Mouse (Mus musculus) activated CD4-positive, CD25-positive, alpha-beta regulatory T cell, adult 9 weeks (primary cell): ENCODE data around the gene Cd300ld3. TPM values are rescaled to one million over a fixed set of nuclear protein-coding genes. Genes with fewer than 3 reads are reported as not detected.

Experiments
- polyA plus RNA-seq: library from polyadenylated mRNA; unstranded; fragments of 100-300 nt; shearing (Covaris generic); gene quantifications from one replicate; pipeline ENCODE4 v1.2.1, GENCODE M21; 2017

Gene Cd300ld3
- not detected for polyA plus RNA-seq

DNA sequence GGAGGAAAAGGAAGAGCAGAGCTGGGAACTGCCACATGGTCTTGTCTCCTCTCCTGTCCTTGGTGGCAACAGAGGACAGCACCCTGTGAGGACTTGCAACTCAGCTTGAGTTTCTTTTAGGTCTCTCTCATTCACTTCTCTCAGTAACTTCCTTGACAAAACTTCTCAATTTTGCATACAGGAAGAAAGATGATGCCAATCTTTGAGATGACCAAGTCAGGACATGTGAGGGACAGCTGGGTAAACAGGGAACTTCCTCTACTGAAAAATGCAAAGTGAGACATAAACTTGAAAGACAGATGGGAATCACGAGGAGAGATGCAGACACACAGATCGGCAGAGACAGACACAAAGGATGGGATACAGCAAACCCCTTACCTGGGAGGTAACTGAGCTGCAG, at the start of gene Cd300ld3:
TSS of gene Cd300ld3 (minus strand) at position 151 of the 400 bp plus-strand sequence.

DNA sequence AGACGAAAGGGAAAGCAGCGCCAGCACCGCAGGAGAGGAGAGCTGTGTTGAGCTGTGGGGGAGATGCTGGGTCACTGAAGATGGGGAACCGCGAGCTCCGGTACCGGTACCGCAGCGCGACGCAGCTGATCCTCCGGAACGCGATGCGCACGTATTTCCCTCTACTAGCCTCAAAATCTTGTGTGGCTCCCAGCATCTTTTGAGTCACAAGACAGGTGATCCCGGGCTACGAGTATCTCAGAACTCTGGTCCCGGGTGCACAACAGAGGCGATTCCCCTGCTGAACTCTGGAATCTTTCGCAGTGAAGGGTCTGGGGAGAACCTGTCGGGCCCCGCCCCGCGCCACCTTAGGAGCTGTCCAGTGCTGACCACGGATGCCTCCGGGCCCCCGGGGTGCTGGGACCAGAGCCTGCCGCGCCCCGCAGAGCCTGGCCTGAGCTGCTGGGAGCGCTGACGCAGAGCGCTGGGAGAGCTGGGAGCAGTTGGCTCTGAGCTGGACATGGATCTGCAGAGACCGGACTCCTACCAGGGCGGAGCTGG, 43.2 kb upstream of the Cd300ld3 start, which contains the start of gene Rab37:
TSS of gene Rab37 (plus strand) at position 70 of the 540 bp plus-strand sequence.

DNA sequence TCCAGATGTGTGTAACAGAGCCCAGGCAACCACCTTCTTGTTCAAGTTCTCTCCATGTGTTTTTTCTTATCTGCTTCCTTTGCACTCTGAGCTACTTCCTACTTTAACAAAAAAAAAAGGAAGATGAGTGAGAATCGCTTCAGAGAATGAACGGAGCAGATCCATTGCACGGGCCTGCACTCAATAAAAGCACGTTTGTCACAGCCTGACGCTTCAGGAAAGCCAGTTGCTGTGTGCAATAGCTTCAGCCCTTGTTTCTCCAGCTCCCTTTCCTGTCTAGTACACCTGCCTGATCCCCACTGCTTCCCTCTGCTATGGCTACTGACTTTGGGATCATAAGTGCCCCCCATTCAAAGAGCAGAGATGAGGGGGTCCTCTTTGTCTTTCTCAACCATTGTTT, 13.9 kb upstream of the Cd300ld3 start, which contains the start of gene Cd300e:
TSS of gene Cd300e (minus strand) at position 101 of the 400 bp plus-strand sequence.

DNA sequence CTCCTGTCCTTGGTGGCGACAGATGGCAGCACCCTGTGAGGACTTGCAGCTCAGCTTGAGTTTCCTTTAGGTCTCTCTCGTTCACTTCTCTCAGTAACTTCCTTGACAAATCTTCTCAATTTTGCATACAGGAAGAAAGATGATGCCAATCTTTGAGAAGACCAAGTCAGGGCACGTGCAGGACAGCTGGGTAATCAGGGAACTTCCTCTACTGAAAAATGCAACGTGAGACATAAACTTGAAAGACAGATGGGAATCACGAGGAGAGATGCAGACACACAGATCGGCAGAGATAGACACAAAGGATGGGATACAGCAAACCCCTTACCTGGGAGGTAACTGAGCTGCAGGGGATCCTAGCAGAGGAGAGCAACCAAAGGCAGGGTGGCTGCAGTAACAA, 10.5 kb downstream of the Cd300ld3 start, which contains the start of gene Cd300ld5:
TSS of gene Cd300ld5 (minus strand) at position 101 of the 400 bp plus-strand sequence.

DNA sequence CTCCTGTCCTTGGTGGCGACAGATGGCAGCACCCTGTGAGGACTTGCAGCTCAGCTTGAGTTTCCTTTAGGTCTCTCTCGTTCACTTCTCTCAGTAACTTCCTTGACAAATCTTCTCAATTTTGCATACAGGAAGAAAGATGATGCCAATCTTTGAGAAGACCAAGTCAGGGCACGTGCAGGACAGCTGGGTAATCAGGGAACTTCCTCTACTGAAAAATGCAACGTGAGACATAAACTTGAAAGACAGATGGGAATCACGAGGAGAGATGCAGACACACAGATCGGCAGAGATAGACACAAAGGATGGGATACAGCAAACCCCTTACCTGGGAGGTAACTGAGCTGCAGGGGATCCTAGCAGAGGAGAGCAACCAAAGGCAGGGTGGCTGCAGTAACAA, 21.3 kb downstream of the Cd300ld3 start, which contains the start of gene Cd300ld4:
TSS of gene Cd300ld4 (minus strand) at position 101 of the 400 bp plus-strand sequence.

DNA sequence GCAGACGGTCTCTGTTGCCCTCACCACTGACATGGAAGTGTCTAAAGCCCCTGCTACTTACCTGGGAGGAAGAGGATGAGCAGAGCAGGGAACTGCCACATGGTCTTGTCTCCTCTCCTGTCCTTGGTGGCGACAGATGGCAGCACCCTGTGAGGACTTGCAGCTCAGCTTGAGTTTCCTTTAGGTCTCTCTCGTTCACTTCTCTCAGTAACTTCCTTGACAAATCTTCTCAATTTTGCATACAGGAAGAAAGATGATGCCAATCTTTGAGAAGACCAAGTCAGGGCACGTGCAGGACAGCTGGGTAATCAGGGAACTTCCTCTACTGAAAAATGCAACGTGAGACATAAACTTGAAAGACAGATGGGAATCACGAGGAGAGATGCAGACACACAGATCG, 32.1 kb downstream of the Cd300ld3 start, which contains the start of gene Cd300ld2:
TSS of gene Cd300ld2 (minus strand) at position 101 of the 400 bp plus-strand sequence.

DNA sequence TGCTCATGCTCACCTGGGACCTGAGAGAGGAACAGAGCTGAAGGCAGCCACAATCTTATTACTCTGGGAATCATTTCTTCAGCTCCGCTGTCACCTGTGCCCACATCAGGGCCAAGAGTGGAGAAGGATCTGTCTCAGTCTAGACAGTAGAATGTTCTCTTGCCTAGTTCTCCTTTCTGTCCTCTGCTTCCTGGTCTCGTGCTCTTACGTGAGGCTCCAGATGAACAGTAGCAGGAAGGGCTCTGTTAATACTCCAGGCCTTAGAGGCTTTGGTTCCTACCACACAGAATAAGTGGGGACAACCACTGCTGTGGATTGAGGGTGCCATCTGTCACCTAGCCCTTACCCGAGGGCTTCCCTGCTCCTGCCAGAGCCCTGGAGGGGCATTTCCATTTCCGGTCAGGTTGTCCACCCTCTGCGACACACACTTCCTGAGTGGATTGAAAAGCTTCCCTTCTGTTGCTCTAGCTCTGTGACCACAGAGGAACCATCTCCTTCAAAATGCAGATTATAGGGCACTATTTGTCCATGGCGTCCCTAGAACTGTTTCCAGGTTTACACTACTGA, 46.7 kb downstream of the Cd300ld3 start, which contains the start of gene Cd300c2:
TSS of gene Cd300c2 (minus strand) at position 407 of the 567 bp plus-strand sequence.

Other genes with a start within 250 kb of the Cd300ld3 start
- gene Gpr142, start 249.5 kb downstream of the Cd300ld3 start, polyA plus RNA-seq = not detected
- gene Gprc5c, start 197.3 kb downstream of the Cd300ld3 start, polyA plus RNA-seq = 0.10 TPM
- 0.62 TPM for gene Cd300a, start 158.4 kb downstream of the Cd300ld3 start, polyA plus RNA-seq
- 0.13 TPM for gene Cd300lb, start 114.0 kb downstream of the Cd300ld3 start, polyA plus RNA-seq
- gene Cd300c, start 79.3 kb downstream of the Cd300ld3 start, polyA plus RNA-seq = 0.42 TPM
- not detected for gene Cd300ld, start 58.5 kb downstream of the Cd300ld3 start, polyA plus RNA-seq
- gene Cd300c2, start 46.5 kb downstream of the Cd300ld3 start, polyA plus RNA-seq = 1.6 TPM
- not detected for gene Cd300ld2, start 32.2 kb downstream of the Cd300ld3 start, polyA plus RNA-seq
- gene Cd300ld4, start 21.4 kb downstream of the Cd300ld3 start, polyA plus RNA-seq = not detected
- not detected for gene Cd300ld5, start 10.6 kb downstream of the Cd300ld3 start, polyA plus RNA-seq
- gene Cd300e, start 13.8 kb upstream of the Cd300ld3 start, polyA plus RNA-seq = 0.51 TPM
- gene Rab37, start 43.0 kb upstream of the Cd300ld3 start, polyA plus RNA-seq = 198 TPM
- gene Cd300lf, start 85.6 kb upstream of the Cd300ld3 start, polyA plus RNA-seq = 0.75 TPM
- gene Slc9a3r1, start 114.9 kb upstream of the Cd300ld3 start, polyA plus RNA-seq = 578 TPM
- 18.5 TPM for gene Tmem104, start 139.1 kb upstream of the Cd300ld3 start, polyA plus RNA-seq
- gene Nat9, start 139.4 kb upstream of the Cd300ld3 start, polyA plus RNA-seq = 17.9 TPM
- not detected for gene Grin2c, start 218.8 kb upstream of the Cd300ld3 start, polyA plus RNA-seq
- 37.9 TPM for gene Fdxr, start 228.6 kb upstream of the Cd300ld3 start, polyA plus RNA-seq
- 1.2 TPM for gene Fads6, start 249.3 kb upstream of the Cd300ld3 start, polyA plus RNA-seq